Mouse (Mus musculus): ENCODE data around the gene Krt71. TPM values are rescaled to one million over a fixed set of nuclear protein-coding genes. Genes with fewer than 3 reads are reported as not detected.
A peak's percentile ranks its signal among the peaks of the same experiment; 100 is the strongest.

Krt71 gene
- not detected for total RNA-seq (2021)

GRCm38 (mm10) chr15:101742711-101743110 is at the start of gene Krt71:
Krt71 (minus strand) TSS chr15:101743109.
- no peak for DNase-seq
- intact Hi-C loops (cut with DNase I), result no loop called here

- no peak for DNase-seq
- intact Hi-C loops (cut with DNase I), result no loop called here
Observed at GRCm38 (mm10) chr15:101790867-101791266, 48.0 kb upstream of the Krt71 start.

- intact Hi-C loops (cut with DNase I), result no loop called here
- no peak for DNase-seq
Observed at GRCm38 (mm10) chr15:101786360-101786759, 43.5 kb upstream of the Krt71 start, which contains the start of gene Krt72. Krt72 (minus strand) TSS chr15:101786460.

- DNase-seq, result peak in 1 of 2 experiments; percentile 6
- intact Hi-C loops (cut with DNase I), result loop anchor here (2.0 to 5.0 kb wide), 3 partner anchors 236 to 435 kb away; no protein-coding TSS in a partner anchor
Observed at GRCm38 (mm10) chr15:101773420-101773819, 30.5 kb upstream of the Krt71 start.

- intact Hi-C loops (cut with DNase I), result loop anchor here (1.0 to 5.0 kb wide), 5 partner anchors 201 to 434 kb away; no protein-coding TSS in a partner anchor
- peak; percentile 85 to 94 for DNase-seq
Observed at GRCm38 (mm10) chr15:101772711-101773081, 29.8 kb upstream of the Krt71 start.

- DNase-seq, result no peak
Observed at GRCm38 (mm10) chr15:101772080-101772710, 29.3 kb upstream of the Krt71 start.

GRCm38 (mm10) chr15:101770226-101770625 is 27.3 kb upstream of the Krt71 start:
- intact Hi-C loops (cut with DNase I), result loop anchor here (5.0 kb wide), 1 partner anchor 233 kb away; no protein-coding TSS in a partner anchor
- no peak for DNase-seq

More at GRCm38 (mm10) chr15:101772080-101772710, 29.3 kb upstream of the Krt71 start:
- intact Hi-C loops (cut with DNase I), result loop anchor here (1.0 to 5.0 kb wide), 5 partner anchors 201 to 433 kb away; no protein-coding TSS in a partner anchor

- DNase-seq, result no peak
- intact Hi-C loops (cut with DNase I), result no loop called here
Observed at GRCm38 (mm10) chr15:101737786-101738185, 5.1 kb downstream of the Krt71 start.

GRCm38 (mm10) chr15:101730653-101731052 is 12.3 kb downstream of the Krt71 start:
- no peak for DNase-seq
- intact Hi-C loops (cut with DNase I), result no loop called here

GRCm38 (mm10) chr15:101724686-101725085 is 18.2 kb downstream of the Krt71 start:
- DNase-seq, result no peak
- intact Hi-C loops (cut with DNase I), result no loop called here

GRCm38 (mm10) chr15:101715831-101716230 is 27.1 kb downstream of the Krt71 start:
- no peak for DNase-seq
- intact Hi-C loops (cut with DNase I), result no loop called here

- DNase-seq, result no peak
- intact Hi-C loops (cut with DNase I), result no loop called here
Observed at GRCm38 (mm10) chr15:101714356-101714755, 28.6 kb downstream of the Krt71 start.

- DNase-seq, result no peak
- intact Hi-C loops (cut with DNase I), result no loop called here
Observed at GRCm38 (mm10) chr15:101713731-101714130, 29.2 kb downstream of the Krt71 start.

- intact Hi-C loops (cut with DNase I), result no loop called here
- no peak for DNase-seq
Observed at GRCm38 (mm10) chr15:101712720-101713119, 30.2 kb downstream of the Krt71 start, which contains the start of gene Krt5. Krt5 (minus strand) TSS chr15:101712898.

- no peak for DNase-seq
- intact Hi-C loops (cut with DNase I), result no loop called here
Observed at GRCm38 (mm10) chr15:101708683-101709082, 34.2 kb downstream of the Krt71 start.

GRCm38 (mm10) chr15:101707454-101707853 is 35.5 kb downstream of the Krt71 start:
- intact Hi-C loops (cut with DNase I), result no loop called here
- no peak for DNase-seq

GRCm38 (mm10) chr15:101704066-101704465 is 38.8 kb downstream of the Krt71 start:
- no peak for DNase-seq
- intact Hi-C loops (cut with DNase I), result no loop called here

GRCm38 (mm10) chr15:101702380-101702779 is 40.5 kb downstream of the Krt71 start:
- intact Hi-C loops (cut with DNase I), result no loop called here
- no peak for DNase-seq

GRCm38 (mm10) chr15:101699866-101700265 is 43.0 kb downstream of the Krt71 start:
- DNase-seq, result no peak
- intact Hi-C loops (cut with DNase I), result no loop called here

GRCm38 (mm10) chr15:101699192-101699591 is 43.7 kb downstream of the Krt71 start:
- intact Hi-C loops (cut with DNase I), result no loop called here
- DNase-seq, result no peak

- intact Hi-C loops (cut with DNase I), result no loop called here
- no peak for DNase-seq
Observed at GRCm38 (mm10) chr15:101697326-101698188, 45.4 kb downstream of the Krt71 start.
